Mouse (Mus musculus): ENCODE results near the gene Sema3f. TPM values are rescaled to one million over a fixed set of nuclear protein-coding genes. Genes with fewer than 3 reads are reported as not detected.

Sema3f gene
- total and polyA plus RNA-seq, 2 experiments from 2014 or later = 2.7 to 59.5 TPM

DNA sequence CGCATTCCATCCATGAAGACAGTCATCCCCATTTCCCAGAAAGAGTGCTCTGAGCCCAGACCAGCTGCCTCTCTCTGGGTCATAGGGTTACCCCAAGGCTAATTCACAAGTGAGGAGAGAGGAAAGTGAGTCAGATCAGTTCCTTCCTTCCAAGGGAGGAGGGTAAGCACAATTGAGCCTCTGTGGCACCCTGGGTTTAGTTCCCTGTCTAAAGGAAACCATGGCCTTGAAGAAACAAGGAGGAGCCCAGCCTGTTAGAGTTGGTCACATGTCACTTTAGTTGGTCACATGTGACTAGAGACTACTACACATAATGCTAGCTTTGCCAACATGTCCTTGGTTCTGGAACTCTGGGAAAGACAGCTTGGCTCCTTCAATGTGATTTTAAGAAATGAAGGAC lies 14.5 kb upstream of the Sema3f start:
- H3K9me3 ChIP-seq (replicated peaks; ENCODE audit: control insufficient read depth, low read length) = no peaks in the 10 kb centered on the region
- no peak for DNase-seq (ENCODE audit: low spot score)
- H3K27me3 ChIP-seq (ENCODE audit: control insufficient read depth, insufficient read depth, low read length) = no peaks in the 10 kb centered on the region; the same call in 1 of the 2 replicates
- TF ChIP-seq EP300 (IDR thresholded peaks at IDR 0.05; ENCODE audit: low read depth) = no peak
- peak; percentile 50; the same call in 1 of the 2 replicates for ATAC-seq (ENCODE audit: insufficient read depth, low read depth)
- H3K27ac ChIP-seq (ENCODE audit: low read depth) = peak overlapping the region; percentile 74
- no peak overlapping the region for H3K4me3 ChIP-seq (ENCODE audit: low read depth, low read length)
- H3K4me2 ChIP-seq (ENCODE audit: low read depth, low read length) = no peak overlapping the region
- H3K36me3 ChIP-seq (replicated peaks; ENCODE audit: control insufficient read depth, insufficient read depth, low read length) = no peaks in the 10 kb centered on the region
- peaks cover 15% of the 10 kb centered on the region for H3K4me1 ChIP-seq (ENCODE audit: control insufficient read depth, insufficient read depth)
- 85% methylated on average over 1 of the region's 1 CpGs for WGBS
- no peak overlapping the region for H3K9ac ChIP-seq (replicated peaks; ENCODE audit: low read depth, low read length)

DNA sequence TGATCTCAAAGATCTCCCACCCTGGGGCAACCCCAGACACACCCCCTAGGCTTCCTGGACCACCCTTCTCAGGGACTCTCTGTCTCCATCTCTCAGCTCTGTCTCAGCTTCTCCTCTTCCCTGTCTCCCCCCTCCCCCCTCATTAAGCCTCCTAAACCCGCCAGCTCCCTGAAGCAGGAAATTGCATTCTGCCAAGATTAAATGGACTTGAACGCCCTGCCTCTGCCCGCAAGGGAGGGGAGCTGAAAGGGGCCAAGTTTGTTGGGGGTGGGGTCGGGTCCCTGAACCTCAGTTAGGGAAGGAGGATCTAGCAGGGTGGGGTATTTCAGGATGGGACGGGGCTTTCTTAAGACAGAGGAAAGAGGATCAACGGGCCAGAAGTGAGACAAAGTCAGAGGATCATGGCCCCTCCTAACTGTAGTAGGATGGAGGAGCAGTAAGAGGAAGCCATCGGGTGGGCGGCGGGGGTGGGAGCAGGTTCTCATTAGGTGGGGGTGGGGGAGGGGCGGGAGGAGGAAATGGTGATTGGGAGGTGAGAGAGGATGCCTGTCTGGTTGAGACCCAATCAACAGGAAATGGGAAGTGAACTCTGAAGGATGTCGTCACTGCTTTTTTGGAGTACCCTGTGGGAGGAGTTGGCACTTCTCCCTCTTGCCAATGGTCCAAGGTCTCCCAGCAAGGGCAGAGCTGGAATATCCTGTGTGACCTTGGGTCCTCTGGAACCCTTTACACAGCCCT lies 13.7 kb upstream of the Sema3f start:
- no peak for TF ChIP-seq EP300 (IDR thresholded peaks at IDR 0.05; ENCODE audit: low read depth)
- TF ChIP-seq CTCF (IDR thresholded peaks at IDR 0.05; ENCODE audit: low read depth) = no peak
- no peaks in the 10 kb centered on the region for H3K9me3 ChIP-seq (replicated peaks; ENCODE audit: control insufficient read depth, low read length)
- no peak overlapping the region for H3K4me3 ChIP-seq (ENCODE audit: low read depth, low read length)
- peak; percentile 84 for DNase-seq (ENCODE audit: low spot score)
- no peaks in the 10 kb centered on the region; the same call in 1 of the 2 replicates for H3K27me3 ChIP-seq (ENCODE audit: control insufficient read depth, insufficient read depth, low read length)
- no peak overlapping the region for H3K9ac ChIP-seq (replicated peaks; ENCODE audit: low read depth, low read length)
- WGBS = 5% methylated on average over 9 of the region's 11 CpGs
- H3K27ac ChIP-seq (ENCODE audit: low read depth) = peak overlapping the region; percentile 74
- peak overlapping the region; percentile 32 for H3K4me2 ChIP-seq (ENCODE audit: low read depth, low read length)
- peaks cover 15% of the 10 kb centered on the region for H3K4me1 ChIP-seq (ENCODE audit: control insufficient read depth, insufficient read depth)
- no peaks in the 10 kb centered on the region for H3K36me3 ChIP-seq (replicated peaks; ENCODE audit: control insufficient read depth, insufficient read depth, low read length)
- ATAC-seq (ENCODE audit: insufficient read depth, low read depth) = peak; percentile 77

DNA sequence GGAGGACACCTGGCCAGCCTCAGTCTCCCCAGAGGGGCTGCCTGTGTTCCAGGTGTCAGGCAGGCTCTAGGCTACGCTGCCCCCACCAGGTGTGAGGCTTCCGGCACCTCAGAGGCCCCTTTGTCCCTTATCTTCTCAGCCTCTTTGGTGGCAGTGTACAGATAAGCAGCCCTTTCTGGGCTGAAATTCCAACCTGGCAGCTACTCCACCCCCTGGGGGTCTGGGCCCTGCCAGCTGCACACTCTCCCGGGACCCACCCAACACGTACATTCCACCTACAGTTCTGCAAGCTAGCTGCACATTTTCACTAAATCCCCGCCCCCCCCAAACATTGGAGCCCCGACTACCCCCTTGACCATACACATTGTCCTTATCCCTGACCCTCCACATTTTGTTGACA lies 13.0 kb upstream of the Sema3f start:
- Histone ChIP-seq H3K4me1 (ENCODE audit: control insufficient read depth, insufficient read depth) (peaks cover 15% of the 10 kb centered on the region), H3K4me3 (ENCODE audit: low read depth, low read length) (no peak overlapping the region), H3K9ac (replicated peaks; ENCODE audit: low read depth, low read length) (no peak overlapping the region), H3K9me3 (replicated peaks; ENCODE audit: control insufficient read depth, low read length) (no peaks in the 10 kb centered on the region), H3K4me2 (ENCODE audit: low read depth, low read length) (no peak overlapping the region), H3K36me3 (replicated peaks; ENCODE audit: control insufficient read depth, insufficient read depth, low read length) (no peaks in the 10 kb centered on the region), H3K27ac (ENCODE audit: low read depth) (peak overlapping the region; percentile 74), H3K27me3 (ENCODE audit: control insufficient read depth, insufficient read depth, low read length) (no peaks in the 10 kb centered on the region; the same call in 1 of the 2 replicates)
- TF ChIP-seq CTCF (IDR thresholded peaks at IDR 0.05; ENCODE audit: low read depth) = no peak
- TF ChIP-seq EP300 (IDR thresholded peaks at IDR 0.05; ENCODE audit: low read depth) = no peak
- WGBS = 25% methylated on average over 6 of the region's 6 CpGs
- ATAC-seq (ENCODE audit: insufficient read depth, low read depth) = no peak
- DNase-seq (ENCODE audit: low spot score) = no peak

DNA sequence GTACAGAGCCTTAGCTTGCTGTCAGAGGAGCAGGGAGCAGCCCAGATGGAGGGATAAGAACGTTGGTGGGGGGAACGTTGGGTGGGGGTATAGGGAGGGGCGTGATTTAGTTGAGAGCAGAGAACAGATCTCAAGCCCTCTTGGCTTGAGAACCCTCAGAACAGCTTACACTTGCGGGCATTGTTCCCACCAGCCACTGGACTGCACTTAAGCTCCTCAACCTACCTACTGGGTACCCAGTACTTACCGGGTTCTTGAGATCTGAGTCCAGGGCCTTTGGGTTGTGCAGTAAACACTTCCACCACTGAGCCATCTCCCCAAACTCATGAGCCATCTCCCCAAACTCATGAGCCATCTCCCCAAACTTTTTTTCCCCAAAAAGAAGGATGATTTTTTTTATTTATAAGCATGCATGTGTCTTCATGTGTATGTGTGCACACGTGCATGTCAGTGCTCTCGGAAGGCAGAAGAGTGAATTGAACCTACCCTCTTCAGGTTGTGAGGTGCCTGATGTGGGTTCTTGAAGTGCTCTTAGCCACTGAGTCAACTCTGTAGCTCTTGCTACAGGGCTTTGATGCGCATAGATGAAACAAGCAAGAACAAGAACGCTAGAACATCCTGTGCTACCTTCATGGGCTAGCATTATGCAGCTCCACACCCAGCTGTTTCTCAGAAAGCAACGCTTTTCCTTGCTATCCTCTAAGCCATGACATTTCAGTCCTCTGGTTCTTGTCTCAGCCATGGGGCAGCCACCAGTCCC lies 8.7 kb upstream of the Sema3f start:
- Histone ChIP-seq H3K9me3 (replicated peaks; ENCODE audit: control insufficient read depth, low read length) (no peaks in the 10 kb centered on the region), H3K36me3 (replicated peaks; ENCODE audit: control insufficient read depth, insufficient read depth, low read length) (no peaks in the 10 kb centered on the region), H3K4me2 (ENCODE audit: low read depth, low read length) (no peak overlapping the region), H3K4me3 (ENCODE audit: low read depth, low read length) (no peak overlapping the region), H3K27me3 (ENCODE audit: control insufficient read depth, insufficient read depth, low read length) (no peaks in the 10 kb centered on the region; the same call in 1 of the 2 replicates), H3K27ac (ENCODE audit: low read depth) (no peak overlapping the region), H3K4me1 (ENCODE audit: control insufficient read depth, insufficient read depth) (peaks cover 18% of the 10 kb centered on the region), H3K9ac (replicated peaks; ENCODE audit: low read depth, low read length) (no peak overlapping the region)
- DNase-seq (ENCODE audit: low spot score) = no peak
- WGBS = 67% methylated on average over 10 of the region's 10 CpGs
- no peak for ATAC-seq (ENCODE audit: insufficient read depth, low read depth)
- TF ChIP-seq EP300 (IDR thresholded peaks at IDR 0.05; ENCODE audit: low read depth) = no peak
- TF ChIP-seq CTCF (IDR thresholded peaks at IDR 0.05; ENCODE audit: low read depth) = no peak

DNA sequence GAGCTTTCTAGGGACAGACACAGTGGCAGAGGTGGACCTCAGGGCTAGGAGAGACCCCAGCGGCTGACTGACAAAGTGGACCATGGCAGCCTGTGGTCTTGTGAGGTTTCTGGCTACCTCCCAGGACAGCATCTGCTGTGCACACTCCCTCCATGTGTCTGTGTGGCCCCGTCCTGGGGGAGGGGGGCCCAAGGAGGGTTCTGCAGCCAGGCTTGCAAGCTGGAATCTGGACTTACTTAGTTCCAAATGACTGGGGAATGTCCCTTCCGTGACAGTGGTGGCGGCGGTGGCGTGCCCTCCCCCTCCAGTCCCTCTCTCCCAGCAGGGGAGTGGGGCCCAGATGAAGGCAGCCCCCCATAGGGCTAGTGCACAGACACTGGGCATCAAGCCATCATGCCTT lies 6.7 kb upstream of the Sema3f start:
- no peak overlapping the region for H3K4me3 ChIP-seq (ENCODE audit: low read depth, low read length)
- peaks cover 5% of the 10 kb centered on the region; the same call in 1 of the 2 replicates for H3K27me3 ChIP-seq (ENCODE audit: control insufficient read depth, insufficient read depth, low read length)
- DNase-seq (ENCODE audit: low spot score) (no peak), ATAC-seq (ENCODE audit: insufficient read depth, low read depth) (no peak)
- peaks cover 8% of the 10 kb centered on the region for H3K4me1 ChIP-seq (ENCODE audit: control insufficient read depth, insufficient read depth)
- H3K36me3 ChIP-seq (replicated peaks; ENCODE audit: control insufficient read depth, insufficient read depth, low read length) = no peaks in the 10 kb centered on the region
- TF ChIP-seq EP300 (IDR thresholded peaks at IDR 0.05; ENCODE audit: low read depth) (no peak), CTCF (IDR thresholded peaks at IDR 0.05; ENCODE audit: low read depth) (no peak)
- WGBS = 33% methylated on average over 6 of the region's 6 CpGs
- no peaks in the 10 kb centered on the region for H3K9me3 ChIP-seq (replicated peaks; ENCODE audit: control insufficient read depth, low read length)
- H3K27ac ChIP-seq (ENCODE audit: low read depth) = no peak overlapping the region
- H3K4me2 ChIP-seq (ENCODE audit: low read depth, low read length) = no peak overlapping the region
- no peak overlapping the region for H3K9ac ChIP-seq (replicated peaks; ENCODE audit: low read depth, low read length)
